Mouse (Mus musculus): Measurements from ENCODE around the gene Fbn1. TPM values are rescaled to one million over a fixed set of nuclear protein-coding genes. Genes with fewer than 3 reads are reported as not detected.

Gene Fbn1
- polyA plus RNA-seq, 1 experiment from 2014 or later: 9.1 TPM

DNA sequence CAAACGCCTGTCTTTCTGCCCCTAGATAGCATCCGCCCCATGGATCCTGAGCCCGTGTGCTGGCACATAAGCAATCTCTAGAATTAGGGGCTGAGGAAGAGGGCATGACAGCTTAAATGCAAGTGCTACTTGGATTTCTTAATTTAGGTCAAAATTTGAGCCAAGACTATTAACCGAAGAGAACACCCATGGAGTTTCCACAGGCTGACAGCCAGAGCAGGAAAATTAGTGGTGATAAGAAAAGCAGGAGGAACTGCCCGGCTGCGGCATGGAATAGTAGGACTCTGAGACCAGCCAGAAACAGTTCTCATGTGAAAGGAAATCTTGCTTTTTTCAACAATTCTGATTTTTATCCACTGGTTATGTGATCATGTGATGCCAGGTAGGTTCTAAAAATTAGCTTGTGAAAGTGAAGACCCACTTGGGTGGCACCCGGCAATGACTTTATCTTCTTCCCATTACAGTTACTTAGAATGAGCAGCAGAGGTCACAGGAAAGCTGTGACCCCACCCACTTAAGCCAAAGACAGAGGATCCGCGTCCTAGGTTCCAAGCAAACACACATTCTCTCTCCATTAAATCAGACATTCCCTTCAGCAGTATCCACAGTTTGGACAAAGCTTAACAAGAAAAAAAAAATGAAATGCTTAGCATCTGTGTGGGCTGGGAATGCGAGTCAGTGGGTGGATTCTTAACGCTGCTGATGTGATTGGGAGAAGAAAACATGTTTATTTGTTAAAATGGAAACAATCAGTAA lies 152.4 kb downstream of the Fbn1 start:
- 71% methylated on average over 11 of the region's 11 CpGs for WGBS
- Histone ChIP-seq H3K4me2 (no peak overlapping the region), H3K4me1 (ENCODE audit: control insufficient read depth, insufficient read depth, low read length) (no peaks in the 10 kb centered on the region; the same call in 1 of the 2 replicates), H3K9ac (ENCODE audit: low read length) (no peak overlapping the region), H3K9me3 (ENCODE audit: control insufficient read depth, low read length) (no peaks in the 10 kb centered on the region), H3K4me3 (ENCODE audit: low read depth, low read length) (no peak overlapping the region), H3K36me3 (ENCODE audit: control insufficient read depth, insufficient read depth, low read length) (no peaks in the 10 kb centered on the region), H3K27ac (ENCODE audit: low read depth, low read length) (no peak overlapping the region), H3K27me3 (ENCODE audit: control insufficient read depth, insufficient read depth, low read length) (no peaks in the 10 kb centered on the region)
- DNase-seq (ENCODE audit: low spot score, missing footprints): no peak
- no peak for ATAC-seq (ENCODE audit: low FRiP score)

DNA sequence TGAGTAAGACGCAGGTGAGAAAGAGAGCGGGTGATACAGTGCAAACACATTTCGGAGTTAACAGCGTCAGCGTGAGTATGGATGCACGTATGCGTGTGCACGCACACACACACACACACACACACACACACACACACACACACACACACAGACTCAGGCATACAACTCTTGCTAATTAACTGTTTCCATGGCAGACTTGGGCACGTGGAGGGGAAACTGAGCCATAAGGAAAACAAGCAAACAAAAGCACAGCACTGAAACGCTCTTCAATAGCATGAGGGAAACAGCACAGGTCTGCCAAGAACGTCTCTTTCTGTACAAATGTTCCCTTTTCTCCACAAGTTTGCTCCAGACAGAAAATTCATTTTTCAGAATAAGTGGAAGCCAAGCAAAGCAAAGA lies 153.2 kb downstream of the Fbn1 start:
- no peaks in the 10 kb centered on the region for H3K27me3 ChIP-seq (ENCODE audit: control insufficient read depth, insufficient read depth, low read length)
- no peak overlapping the region for H3K9ac ChIP-seq (ENCODE audit: low read length)
- no peak overlapping the region for H3K4me3 ChIP-seq (ENCODE audit: low read depth, low read length)
- DNase-seq (ENCODE audit: low spot score, missing footprints) (peak; percentile 54), ATAC-seq (ENCODE audit: low FRiP score) (no peak)
- no peaks in the 10 kb centered on the region; the same call in 1 of the 2 replicates for H3K4me1 ChIP-seq (ENCODE audit: control insufficient read depth, insufficient read depth, low read length)
- no peak overlapping the region for H3K27ac ChIP-seq (ENCODE audit: low read depth, low read length)
- H3K4me2 ChIP-seq: no peak overlapping the region
- WGBS: 86% methylated on average over 11 of the region's 11 CpGs
- no peaks in the 10 kb centered on the region for H3K36me3 ChIP-seq (ENCODE audit: control insufficient read depth, insufficient read depth, low read length)
- no peaks in the 10 kb centered on the region for H3K9me3 ChIP-seq (ENCODE audit: control insufficient read depth, low read length)

DNA sequence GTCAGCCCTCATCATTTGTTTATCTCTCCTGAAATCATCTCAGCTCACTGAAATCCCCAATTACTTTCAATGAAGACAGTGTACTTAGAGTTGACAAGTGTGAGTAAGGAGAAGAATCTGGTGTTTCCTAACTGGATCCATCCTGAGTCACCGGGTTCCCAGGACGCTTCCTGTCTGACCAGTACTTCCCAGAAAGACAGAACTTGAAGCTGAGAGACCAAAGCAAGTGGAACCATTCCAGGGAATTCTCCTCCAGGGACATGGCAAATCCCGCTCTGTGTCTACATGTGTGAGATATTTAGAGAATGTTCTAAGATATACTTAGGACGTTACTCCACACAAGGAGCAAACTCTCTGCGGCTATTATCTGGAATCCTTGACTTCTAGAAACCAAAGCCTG lies 158.6 kb downstream of the Fbn1 start:
- no peaks in the 10 kb centered on the region for H3K36me3 ChIP-seq (ENCODE audit: control insufficient read depth, insufficient read depth, low read length)
- DNase-seq (ENCODE audit: low spot score, missing footprints) (peak; percentile 23), ATAC-seq (ENCODE audit: low FRiP score) (no peak)
- no peak overlapping the region for H3K4me3 ChIP-seq (ENCODE audit: low read depth, low read length)
- H3K9me3 ChIP-seq (ENCODE audit: control insufficient read depth, low read length): no peaks in the 10 kb centered on the region
- H3K4me2 ChIP-seq: no peak overlapping the region
- H3K4me1 ChIP-seq (ENCODE audit: control insufficient read depth, insufficient read depth, low read length): no peaks in the 10 kb centered on the region
- no peaks in the 10 kb centered on the region for H3K27me3 ChIP-seq (ENCODE audit: control insufficient read depth, insufficient read depth, low read length)
- 92% methylated on average over 5 of the region's 5 CpGs for WGBS
- H3K27ac ChIP-seq (ENCODE audit: low read depth, low read length): no peak overlapping the region
- H3K9ac ChIP-seq (ENCODE audit: low read length): no peak overlapping the region

DNA sequence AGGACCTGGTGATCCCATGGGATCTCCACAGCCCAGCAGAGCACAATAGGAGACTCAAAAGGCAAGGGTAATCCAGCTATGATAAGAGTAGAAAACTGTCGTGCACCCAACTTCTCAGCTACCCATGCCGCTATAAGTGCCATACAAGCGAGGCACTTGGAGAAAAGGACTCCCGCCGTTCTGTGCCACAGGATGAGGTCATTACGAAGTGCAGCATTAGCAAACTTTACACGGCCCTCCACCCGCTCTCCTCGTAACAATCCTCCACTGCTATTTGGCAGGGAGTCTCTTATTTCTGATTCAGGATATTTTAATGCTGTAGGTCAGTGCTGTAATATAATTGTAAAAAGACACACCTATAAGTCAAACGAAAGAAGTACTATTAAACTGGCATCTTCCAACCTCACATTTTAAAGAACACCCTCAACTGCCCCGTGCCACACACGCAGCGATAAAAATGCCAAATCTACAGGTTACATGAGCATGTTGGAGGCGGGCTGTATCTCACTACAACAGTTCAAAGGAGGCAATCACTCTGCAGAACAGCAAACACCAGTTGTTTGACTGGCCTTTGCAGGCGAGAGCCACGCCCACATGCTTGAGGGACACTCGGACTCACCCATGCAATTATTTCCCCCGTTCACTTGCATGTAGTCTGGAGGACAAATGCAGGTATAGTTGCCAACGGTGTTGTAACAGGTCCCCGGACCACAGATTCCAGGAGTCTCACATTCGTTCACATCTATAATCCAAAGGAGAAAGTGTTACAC lies 165.4 kb downstream of the Fbn1 start:
- Histone ChIP-seq H3K36me3 (ENCODE audit: control insufficient read depth, insufficient read depth, low read length) (no peaks in the 10 kb centered on the region), H3K4me3 (ENCODE audit: low read depth, low read length) (no peak overlapping the region), H3K27ac (ENCODE audit: low read depth, low read length) (no peak overlapping the region), H3K4me2 (no peak overlapping the region), H3K9ac (ENCODE audit: low read length) (no peak overlapping the region), H3K27me3 (ENCODE audit: control insufficient read depth, insufficient read depth, low read length) (no peaks in the 10 kb centered on the region), H3K4me1 (ENCODE audit: control insufficient read depth, insufficient read depth, low read length) (no peaks in the 10 kb centered on the region), H3K9me3 (ENCODE audit: control insufficient read depth, low read length) (no peaks in the 10 kb centered on the region)
- WGBS: 93% methylated on average over 21 of the region's 21 CpGs
- DNase-seq (ENCODE audit: low spot score, missing footprints) (no peak), ATAC-seq (ENCODE audit: low FRiP score) (no peak)

DNA sequence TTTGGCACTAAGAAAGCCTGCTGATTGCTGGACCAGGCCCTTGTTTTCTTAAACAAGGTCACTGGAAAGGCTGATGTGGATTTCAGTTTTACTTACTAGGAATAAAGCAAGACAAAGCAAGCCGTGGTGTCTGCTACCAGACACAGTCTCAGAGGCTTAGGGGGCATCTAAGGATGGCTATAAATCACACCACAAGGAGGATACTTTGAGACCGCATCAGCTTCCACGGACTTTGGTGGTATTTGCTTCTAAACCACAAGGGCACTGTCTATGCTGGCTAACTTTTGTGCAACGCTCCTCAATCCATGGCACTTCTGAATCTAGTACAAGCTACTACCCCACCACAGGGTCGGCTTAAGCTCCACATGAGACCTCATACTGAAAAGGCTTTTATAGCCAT lies 167.4 kb downstream of the Fbn1 start:
- Histone ChIP-seq H3K4me3 (ENCODE audit: low read depth, low read length) (no peak overlapping the region), H3K27ac (ENCODE audit: low read depth, low read length) (no peak overlapping the region), H3K9ac (ENCODE audit: low read length) (no peak overlapping the region), H3K36me3 (ENCODE audit: control insufficient read depth, insufficient read depth, low read length) (no peaks in the 10 kb centered on the region), H3K27me3 (ENCODE audit: control insufficient read depth, insufficient read depth, low read length) (no peaks in the 10 kb centered on the region), H3K4me1 (ENCODE audit: control insufficient read depth, insufficient read depth, low read length) (no peaks in the 10 kb centered on the region), H3K9me3 (ENCODE audit: control insufficient read depth, low read length) (no peaks in the 10 kb centered on the region), H3K4me2 (no peak overlapping the region)
- no peak for DNase-seq (ENCODE audit: low spot score, missing footprints)
- no peak for ATAC-seq (ENCODE audit: low FRiP score)
- WGBS: 88% methylated on average over 5 of the region's 5 CpGs

DNA sequence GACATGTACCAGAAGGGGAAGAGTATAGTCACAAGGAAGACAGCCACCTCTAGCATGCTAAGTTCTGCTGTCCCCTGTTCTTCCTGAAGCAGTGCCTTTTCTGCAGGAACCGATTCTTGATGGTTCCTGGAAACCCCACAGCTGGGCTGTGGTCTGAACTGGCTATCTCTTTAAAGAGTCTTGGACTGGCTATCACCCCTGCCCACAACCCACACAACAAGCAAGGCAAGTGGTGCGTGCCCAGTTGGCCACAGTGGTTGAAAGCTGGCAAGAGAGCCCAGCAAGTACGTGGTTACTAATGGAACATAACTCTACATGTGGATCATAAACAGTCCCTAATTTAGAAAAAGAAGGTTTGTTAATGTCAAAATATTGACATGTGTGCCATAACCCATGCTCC lies 170.6 kb downstream of the Fbn1 start:
- Histone ChIP-seq H3K4me2 (no peak overlapping the region), H3K36me3 (ENCODE audit: control insufficient read depth, insufficient read depth, low read length) (no peaks in the 10 kb centered on the region), H3K9ac (ENCODE audit: low read length) (no peak overlapping the region), H3K27me3 (ENCODE audit: control insufficient read depth, insufficient read depth, low read length) (no peaks in the 10 kb centered on the region), H3K27ac (ENCODE audit: low read depth, low read length) (no peak overlapping the region), H3K4me3 (ENCODE audit: low read depth, low read length) (no peak overlapping the region), H3K4me1 (ENCODE audit: control insufficient read depth, insufficient read depth, low read length) (no peaks in the 10 kb centered on the region), H3K9me3 (ENCODE audit: control insufficient read depth, low read length) (no peaks in the 10 kb centered on the region)
- peak; percentile 23 for DNase-seq (ENCODE audit: low spot score, missing footprints)
- no peak for ATAC-seq (ENCODE audit: low FRiP score)
- 91% methylated on average over 3 of the region's 3 CpGs for whole genome bisulfite sequencing

DNA sequence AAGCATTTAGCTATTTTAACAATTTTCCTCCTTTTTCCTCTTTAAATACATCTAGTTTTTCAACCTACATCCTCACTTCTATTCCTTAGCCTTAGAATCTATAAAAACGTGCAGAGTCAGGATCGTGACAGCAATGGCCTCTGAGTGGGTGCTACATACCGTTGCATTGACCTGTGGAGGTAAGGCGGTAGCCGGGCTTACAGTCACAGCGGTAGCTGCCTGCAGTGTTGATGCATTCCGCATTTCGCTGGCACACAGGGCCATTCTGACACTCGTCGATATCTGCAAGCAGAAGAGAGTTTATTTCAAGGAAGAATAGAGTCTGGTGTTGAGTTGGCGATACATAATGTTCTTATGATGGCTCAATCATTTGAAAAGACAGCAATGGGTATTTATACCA lies 172.6 kb downstream of the Fbn1 start:
- no peak overlapping the region for H3K9ac ChIP-seq (ENCODE audit: low read length)
- 96% methylated on average over 11 of the region's 11 CpGs for WGBS

DNA sequence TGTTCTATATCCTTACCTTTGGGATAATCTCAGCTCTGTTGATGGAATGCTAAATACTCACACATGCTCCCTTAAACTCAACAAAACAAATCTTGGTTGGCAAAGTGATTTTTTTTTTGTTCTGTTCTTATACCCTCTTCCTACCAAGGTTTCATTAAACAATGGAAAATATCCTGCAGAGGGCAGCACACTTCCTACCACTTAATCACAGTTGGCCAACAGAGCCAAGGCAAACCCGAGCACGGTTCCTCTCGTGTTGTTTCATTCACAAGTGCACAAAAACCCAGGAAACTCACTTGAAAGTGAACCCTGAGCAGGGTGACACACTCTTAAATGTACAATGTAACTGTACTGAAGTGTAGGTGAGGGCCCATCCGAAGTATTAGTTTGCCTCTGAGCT lies 173.6 kb downstream of the Fbn1 start:
- no peaks in the 10 kb centered on the region for H3K4me1 ChIP-seq (ENCODE audit: control insufficient read depth, insufficient read depth, low read length)
- H3K36me3 ChIP-seq (ENCODE audit: control insufficient read depth, insufficient read depth, low read length): no peaks in the 10 kb centered on the region
- H3K27me3 ChIP-seq (ENCODE audit: control insufficient read depth, insufficient read depth, low read length): no peaks in the 10 kb centered on the region
- ATAC-seq (ENCODE audit: low FRiP score) (no peak), DNase-seq (ENCODE audit: low spot score, missing footprints) (peak; percentile 77)
- no peaks in the 10 kb centered on the region for H3K9me3 ChIP-seq (ENCODE audit: control insufficient read depth, low read length)
- H3K27ac ChIP-seq (ENCODE audit: low read depth, low read length): no peak overlapping the region
- no peak overlapping the region for H3K9ac ChIP-seq (ENCODE audit: low read length)
- no peak overlapping the region for H3K4me2 ChIP-seq
- WGBS: 86% methylated on average over 4 of the region's 4 CpGs
- no peak overlapping the region for H3K4me3 ChIP-seq (ENCODE audit: low read depth, low read length)

More for the DNA sequence above, 172.6 kb downstream of the Fbn1 start:
- DNase-seq (ENCODE audit: low spot score, missing footprints) (peak; percentile 59), ATAC-seq (ENCODE audit: low FRiP score) (no peak)
- H3K9me3 ChIP-seq (ENCODE audit: control insufficient read depth, low read length): no peaks in the 10 kb centered on the region
- no peaks in the 10 kb centered on the region for H3K27me3 ChIP-seq (ENCODE audit: control insufficient read depth, insufficient read depth, low read length)
- no peak overlapping the region for H3K4me3 ChIP-seq (ENCODE audit: low read depth, low read length)
- no peaks in the 10 kb centered on the region for H3K4me1 ChIP-seq (ENCODE audit: control insufficient read depth, insufficient read depth, low read length)
- H3K27ac ChIP-seq (ENCODE audit: low read depth, low read length): no peak overlapping the region
- no peaks in the 10 kb centered on the region for H3K36me3 ChIP-seq (ENCODE audit: control insufficient read depth, insufficient read depth, low read length)
- H3K4me2 ChIP-seq: no peak overlapping the region

DNA sequence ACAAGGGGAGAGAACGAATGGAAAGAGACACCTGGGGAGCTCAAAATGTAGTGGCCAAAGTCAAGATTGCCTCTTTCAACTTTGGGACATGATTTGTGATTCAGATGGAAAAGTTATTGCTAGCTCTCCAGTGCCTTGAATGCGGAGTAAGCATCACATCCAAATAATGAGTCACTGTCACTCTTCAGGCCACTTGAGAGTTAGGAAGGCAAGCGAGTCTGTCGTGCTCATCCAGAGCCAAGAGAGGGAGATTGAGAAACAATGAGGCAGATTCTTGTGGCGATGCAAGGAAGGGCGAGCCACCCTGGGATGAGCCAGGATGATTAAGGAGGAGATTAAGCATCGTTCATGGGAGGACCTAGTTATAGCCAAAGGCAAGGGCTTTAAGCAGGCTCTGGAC lies 176.2 kb downstream of the Fbn1 start:
- no peaks in the 10 kb centered on the region for H3K9me3 ChIP-seq (ENCODE audit: control insufficient read depth, low read length)
- DNase-seq (ENCODE audit: low spot score, missing footprints): peak; percentile 19
- no peak overlapping the region for H3K9ac ChIP-seq (ENCODE audit: low read length)
- ATAC-seq (ENCODE audit: low FRiP score): no peak
- H3K4me1 ChIP-seq (ENCODE audit: control insufficient read depth, insufficient read depth, low read length): no peaks in the 10 kb centered on the region
- H3K27ac ChIP-seq (ENCODE audit: low read depth, low read length): no peak overlapping the region
- no peaks in the 10 kb centered on the region for H3K27me3 ChIP-seq (ENCODE audit: control insufficient read depth, insufficient read depth, low read length)
- 87% methylated on average over 7 of the region's 7 CpGs for WGBS
- H3K36me3 ChIP-seq (ENCODE audit: control insufficient read depth, insufficient read depth, low read length): no peaks in the 10 kb centered on the region
- H3K4me2 ChIP-seq: no peak overlapping the region
- no peak overlapping the region for H3K4me3 ChIP-seq (ENCODE audit: low read depth, low read length)

Data from midbrain, embryonic 11.5 days (tissue).